Mouse (Mus musculus) right cerebral cortex, postnatal 36 days (tissue): ENCODE results near the gene Clta.

Source experiments
- DNase-seq, 2 experiments: peaks; one replicate each; pipeline ENCODE4 v3.0.0; 2022; ENCODE audit warnings: low spot score in 2 of 2, mixed read lengths in 1 of 2

Clta gene

GRCm38 (mm10) chr4:43980236-43980635 lies 24.0 kb upstream of the Clta start:
- no peak for DNase-seq

DNA sequence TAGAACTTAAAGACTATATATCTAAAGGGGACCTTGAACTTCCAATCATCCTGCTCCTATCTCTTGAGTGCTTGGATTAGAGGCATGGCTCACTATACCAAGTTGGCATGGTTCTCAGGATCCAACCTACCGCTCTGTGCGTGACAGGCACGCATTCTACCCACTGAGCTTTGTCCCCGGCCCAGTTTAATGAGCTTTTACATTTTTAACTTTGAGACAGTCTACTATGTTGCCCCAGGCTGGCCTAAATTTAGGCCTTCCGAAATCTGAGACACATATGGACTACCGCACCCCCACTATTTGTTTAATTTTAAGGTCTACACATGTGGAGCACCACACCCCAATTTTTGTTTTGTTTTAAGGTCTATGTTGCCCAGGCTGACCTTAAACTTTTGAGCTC lies 23.4 kb upstream of the Clta start:
- no peak for DNase-seq

DNA sequence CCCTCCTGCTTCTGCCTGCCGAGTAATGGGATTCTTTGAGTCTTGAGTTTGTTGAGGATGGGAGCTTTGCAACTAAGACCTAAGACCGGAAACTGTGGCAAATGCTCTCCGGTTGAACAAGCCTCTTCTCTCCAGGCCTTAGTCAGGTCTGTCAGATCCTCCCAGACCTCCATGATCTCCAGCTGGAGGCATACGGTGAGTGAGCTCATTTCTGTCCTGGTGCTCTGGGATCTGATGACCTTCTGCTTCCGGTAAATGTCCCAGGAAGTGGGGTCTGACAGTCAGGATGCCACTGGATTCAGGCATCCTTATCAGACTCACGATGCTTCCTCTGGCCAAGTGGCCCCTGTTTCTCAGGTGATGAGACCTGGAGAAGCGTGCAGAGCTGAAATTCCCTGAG lies 23.0 kb upstream of the Clta start:
- DNase-seq = no peak

DNA sequence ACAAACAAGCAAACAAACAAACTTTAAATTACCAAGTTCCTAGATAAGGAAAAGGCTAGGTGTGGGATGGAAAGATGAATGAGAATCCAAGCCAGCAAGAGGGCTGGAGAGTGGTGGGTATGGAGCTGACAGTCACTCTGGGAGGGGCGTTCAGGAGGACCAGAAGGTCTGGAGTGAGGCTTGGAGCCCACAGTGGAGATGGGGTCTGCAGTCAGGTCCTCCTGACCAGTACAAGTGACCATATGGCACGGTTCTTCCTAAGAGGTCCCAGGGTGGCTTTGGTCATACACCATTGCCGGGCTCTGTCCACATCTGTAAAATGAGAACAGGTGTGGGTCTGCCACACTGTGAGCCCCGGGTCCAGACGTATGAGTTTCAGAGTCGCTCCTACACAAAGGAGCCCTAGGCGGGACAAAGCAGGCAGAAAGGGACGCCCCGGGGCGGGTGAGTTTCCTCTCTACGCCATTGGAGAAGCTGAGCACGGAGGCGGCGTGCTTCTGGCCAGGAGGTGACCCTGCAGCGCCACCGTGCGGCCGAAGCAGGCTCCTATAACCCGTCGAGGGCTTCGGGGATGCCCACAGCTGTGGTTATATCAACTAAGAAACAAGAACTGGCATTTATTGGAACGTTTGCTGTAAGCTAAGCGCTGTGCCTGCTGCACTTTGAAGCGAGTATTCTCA lies 22.1 kb upstream of the Clta start:
- DNase-seq = peak; percentile 83 to 88

- no peak for DNase-seq
Measured at GRCm38 (mm10) chr4:43983181-43983580, 21.1 kb upstream of the Clta start, which contains the start of gene Ccin. Ccin (plus strand) TSS chr4:43983483.

DNA sequence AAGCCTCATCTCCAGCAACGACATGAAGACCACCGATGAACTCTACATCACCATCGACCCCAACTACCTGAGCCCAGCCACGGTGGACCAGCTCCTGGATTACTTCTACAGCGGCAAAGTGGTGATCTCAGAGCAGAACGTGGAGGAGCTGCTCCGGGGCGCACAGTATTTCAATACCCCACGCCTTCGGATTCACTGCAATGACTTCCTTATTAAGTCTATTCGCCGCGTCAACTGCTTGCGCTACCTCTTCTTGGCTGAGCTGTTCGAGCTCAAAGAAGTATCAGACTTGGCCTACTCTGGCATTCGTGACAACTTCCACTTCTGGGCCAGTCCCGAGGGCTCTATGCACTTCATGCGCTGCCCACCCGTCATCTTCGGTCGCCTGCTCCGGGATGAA lies 20.5 kb upstream of the Clta start:
- no peak for DNase-seq

- no peak for DNase-seq
Measured at GRCm38 (mm10) chr4:43984326-43984725, 19.9 kb upstream of the Clta start.

GRCm38 (mm10) chr4:43988976-43989375 lies 15.3 kb upstream of the Clta start:
- DNase-seq = no peak

GRCm38 (mm10) chr4:43993072-43993471 lies 11.2 kb upstream of the Clta start:
- no peak for DNase-seq

- DNase-seq = no peak
Measured at GRCm38 (mm10) chr4:43994342-43994741, 9.9 kb upstream of the Clta start.

GRCm38 (mm10) chr4:44003622-44004021 lies 630 bp upstream of the Clta start:
- no peak for DNase-seq

DNA sequence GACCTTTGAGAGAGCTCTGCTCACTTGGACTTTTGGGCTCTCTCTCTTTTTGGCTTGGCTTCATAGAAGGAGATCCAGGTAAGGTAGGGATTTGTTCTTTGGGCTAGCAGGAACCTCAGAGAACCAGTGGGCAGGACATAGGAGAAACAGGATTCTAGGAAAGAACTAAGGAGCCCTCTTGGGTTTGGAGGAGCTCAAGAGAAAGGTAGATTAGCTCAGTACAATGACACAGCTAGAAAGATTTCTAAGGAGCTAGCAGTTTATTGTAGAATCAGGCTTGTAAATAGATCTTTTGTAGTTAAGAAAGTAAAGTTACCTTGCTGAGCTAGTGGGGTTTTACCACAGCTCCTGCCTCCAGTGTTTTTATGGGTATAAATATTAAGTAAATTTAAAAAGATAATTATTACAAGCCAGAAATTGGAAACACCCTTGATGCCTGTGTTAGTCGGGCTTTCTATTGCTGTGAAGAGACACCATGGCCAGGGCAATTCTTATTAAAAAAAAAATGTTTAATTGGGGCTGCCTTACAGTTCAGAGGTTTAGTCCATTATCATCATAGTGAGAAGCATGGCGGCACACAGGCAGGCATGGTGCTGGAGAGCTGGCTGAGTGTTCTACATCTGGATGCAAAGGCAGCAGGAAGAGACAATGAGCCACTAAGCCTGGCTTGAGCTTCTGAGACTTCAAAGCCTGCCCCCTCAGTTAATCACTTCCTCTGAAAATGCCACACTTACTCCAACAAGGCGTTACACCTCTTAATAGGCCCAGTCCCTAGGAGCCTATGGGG lies 564 bp downstream of the Clta start:
- DNase-seq = no peak

GRCm38 (mm10) chr4:44010176-44010575 lies 5.9 kb downstream of the Clta start:
- no peak for DNase-seq

DNA sequence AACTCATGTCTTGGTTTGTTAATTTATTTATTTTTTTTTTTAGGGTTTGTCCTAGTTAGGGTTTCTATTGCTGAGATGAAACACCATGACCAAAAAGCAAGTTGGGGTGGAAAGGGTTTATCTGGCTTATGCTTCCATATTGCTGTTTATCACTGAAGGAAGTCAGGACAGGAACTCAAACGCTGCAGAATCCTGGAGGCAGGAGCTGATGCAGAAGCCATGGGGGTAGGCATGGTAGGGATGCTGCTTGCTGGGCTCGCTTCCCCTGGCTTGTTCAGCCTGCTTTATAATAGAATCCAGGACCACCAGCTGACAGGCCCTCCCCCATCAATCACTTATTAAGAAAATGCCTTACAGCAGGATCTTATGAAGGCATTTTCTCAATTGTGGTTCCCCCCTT lies 6.6 kb downstream of the Clta start:
- no peak for DNase-seq

DNA sequence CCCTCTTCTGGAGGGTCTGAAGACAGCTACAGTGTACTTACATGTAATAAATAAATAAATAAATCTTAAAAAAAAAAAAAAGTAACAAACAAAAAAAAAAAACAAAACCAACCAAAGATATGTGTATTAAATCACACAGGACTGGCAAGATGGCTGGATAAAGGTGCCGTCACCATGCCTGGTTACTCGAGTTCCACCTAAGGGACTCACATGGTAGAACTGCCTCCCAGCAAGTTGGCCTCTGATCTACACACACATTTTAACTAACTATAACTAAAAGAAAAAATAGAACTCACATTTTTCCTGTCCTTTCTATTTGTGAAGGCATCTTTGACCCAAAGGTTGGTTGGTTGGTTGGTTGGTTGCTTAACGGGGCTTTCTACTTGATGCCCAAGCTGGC lies 7.5 kb downstream of the Clta start:
- DNase-seq = no peak

DNA sequence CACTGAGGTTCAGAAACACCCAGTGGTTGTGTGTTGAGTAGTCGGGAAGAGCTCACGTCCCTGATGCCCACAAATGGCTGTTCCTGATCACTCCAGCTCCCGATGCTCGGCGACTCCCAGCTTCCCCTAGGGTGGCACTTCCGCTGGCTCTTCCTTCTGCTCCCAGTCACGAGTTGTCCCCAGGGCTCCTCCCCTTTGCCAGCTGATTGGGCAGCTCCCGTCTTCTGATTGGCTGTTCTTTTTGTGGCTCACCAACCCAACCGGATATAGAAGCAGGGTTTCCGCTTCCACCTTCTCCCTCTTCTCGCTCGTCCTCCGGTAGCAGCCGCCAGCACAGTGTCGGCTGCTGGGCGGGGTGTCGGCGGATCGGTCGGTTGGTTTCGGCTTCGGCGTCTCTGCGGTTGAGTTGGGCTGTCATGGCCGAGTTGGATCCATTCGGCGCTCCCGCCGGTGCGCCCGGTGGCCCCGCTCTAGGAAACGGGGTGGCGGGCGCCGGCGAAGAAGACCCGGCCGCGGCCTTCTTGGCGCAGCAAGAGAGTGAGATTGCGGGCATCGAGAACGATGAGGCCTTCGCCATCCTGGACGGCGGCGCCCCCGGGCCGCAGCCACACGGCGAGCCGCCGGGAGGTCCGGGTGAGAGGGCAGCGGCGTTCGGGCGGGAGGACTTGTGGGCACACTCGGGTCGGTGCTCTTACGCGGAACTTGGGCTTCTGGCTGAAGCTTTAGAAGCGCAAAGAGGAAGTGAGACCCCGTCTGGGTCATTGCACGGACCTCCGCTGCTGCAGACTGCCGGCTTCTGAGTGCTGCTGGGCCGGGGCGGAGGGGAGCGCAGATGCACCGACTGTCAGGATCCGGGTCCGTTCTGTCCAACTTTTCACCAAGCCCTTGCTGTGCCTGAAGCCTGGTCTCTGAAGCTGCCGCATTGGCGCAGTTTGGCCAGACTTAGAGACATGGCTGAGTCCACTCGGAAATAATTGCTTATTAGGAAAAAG lies 8.4 kb downstream of the Clta start:
- DNase-seq = peak; percentile 91 to 96

DNA sequence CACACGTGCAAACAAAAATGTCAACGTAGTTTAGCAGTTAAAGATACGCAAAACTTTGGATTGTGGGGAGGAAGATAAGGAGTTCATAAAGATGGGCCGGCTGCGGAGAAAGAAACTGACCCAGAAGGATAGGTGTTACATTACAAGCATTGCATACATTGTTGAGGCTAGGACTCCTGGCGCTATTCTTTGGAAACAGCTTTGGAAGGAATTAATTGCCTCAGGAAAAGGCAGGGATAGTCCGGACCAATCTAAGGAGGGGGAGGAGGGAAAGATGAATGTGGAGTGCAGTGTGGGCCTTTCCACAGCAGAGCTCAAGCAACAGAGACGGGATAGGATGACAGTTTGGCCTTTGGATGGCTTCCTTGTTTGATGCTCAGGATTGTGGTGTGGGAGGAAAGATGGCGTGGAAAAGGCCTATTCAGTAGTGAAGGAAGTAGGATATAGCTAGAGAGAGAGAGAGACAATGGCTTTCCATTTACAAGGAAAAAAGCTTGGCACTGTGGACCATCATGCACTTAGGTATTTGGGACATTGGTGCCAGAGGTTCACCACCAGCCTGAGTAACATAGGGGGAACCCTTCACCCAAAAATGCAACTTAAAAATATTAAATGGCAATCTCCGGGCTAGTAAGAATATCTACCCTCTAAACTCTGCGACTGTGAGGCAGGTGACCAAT lies 9.3 kb downstream of the Clta start:
- no peak for DNase-seq

DNA sequence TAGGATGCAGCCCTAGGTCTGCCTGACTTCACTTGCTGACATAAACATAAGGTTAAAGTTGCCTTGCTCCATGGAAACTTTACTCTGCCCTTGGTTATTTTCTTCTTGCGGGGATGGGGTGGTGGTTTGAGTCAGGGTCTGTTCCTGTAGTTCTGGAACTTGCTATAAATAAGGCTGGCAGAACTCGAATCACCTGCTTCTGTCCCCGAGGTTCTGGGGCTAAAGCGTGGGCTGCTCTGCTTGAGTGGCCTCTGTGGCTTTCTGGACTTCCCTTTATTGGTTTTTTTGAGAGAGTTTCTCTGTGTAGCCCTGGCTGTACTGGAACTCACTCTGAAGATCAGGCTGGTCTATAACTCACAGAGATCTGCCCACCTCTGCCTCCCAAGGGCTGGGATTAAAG lies 11.8 kb downstream of the Clta start:
- DNase-seq = no peak

- no peak for DNase-seq
Measured at GRCm38 (mm10) chr4:44016791-44017190, 12.5 kb downstream of the Clta start.

GRCm38 (mm10) chr4:44022323-44022722 lies 18.1 kb downstream of the Clta start:
- no peak for DNase-seq

DNA sequence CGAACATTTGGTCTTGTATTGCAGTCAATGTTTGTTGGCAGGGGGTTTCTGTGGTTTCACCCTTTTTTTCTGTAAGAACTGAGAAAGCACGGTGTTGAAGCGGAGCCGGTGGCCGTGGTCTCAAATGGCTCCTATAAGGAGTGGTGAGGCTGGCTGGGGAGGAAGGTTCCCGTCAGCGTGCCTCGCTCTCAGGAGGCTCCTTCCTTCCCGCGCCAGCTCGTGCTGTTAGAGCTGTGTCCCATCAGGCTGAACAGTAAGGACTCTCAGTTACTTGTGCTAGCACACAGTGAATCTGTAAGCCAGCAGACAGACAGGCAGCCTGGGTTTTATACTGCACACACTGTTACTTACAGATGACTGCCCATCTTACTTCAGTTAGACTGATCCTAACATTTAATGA lies 18.5 kb downstream of the Clta start:
- no peak for DNase-seq

DNA sequence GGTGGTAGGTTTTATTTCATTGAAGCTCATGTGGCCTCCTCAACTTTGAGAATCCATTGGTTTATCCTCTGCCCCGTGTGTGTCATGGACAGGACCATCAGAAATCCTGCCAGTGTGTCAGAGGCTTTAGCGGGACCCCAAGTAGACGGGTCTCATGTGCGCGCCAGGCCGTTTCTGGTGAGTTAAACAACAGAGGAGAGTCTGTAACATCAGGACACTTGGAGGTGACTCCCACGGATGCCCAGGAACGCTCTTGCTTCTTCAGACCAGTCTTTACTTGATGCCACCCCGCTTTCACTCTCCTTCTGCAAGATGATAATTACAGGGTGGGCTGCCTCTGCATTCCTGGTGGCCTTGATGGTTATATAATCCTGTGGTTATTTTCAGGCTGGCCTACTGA lies 19.4 kb downstream of the Clta start:
- no peak for DNase-seq
